Mouse (Mus musculus) adipose tissue, adult 10 weeks (tissue): ENCODE results near the gene Calr4. TPM values are rescaled to one million over a fixed set of nuclear protein-coding genes. Genes with fewer than 3 reads are reported as not detected.

Experiments used
- polyA plus RNA-seq: library from polyadenylated mRNA; stranded (reverse); fragments of 350-450 nt; fragmentation: Illumina TruSeq; extraction: RNeasy Lipid Tissue Mini Kit (QIAGEN cat#74804); gene quantifications from one replicate; pipeline ENCODE4 v1.2.3, GENCODE M21; 2014; ENCODE audit warnings: low read depth, low replicate concordance

The Calr4 gene
- 0.96 TPM for polyA plus RNA-seq

GRCm38 (mm10) chr4:109234185-109234584 is at the start of gene Calr4:
Gene Calr4 (plus strand): TSS chr4:109234485.

GRCm38 (mm10) chr4:109201582-109202424 is 32.5 kb upstream of the Calr4 start, which contains the start of gene Osbpl9:
Gene Osbpl9 (minus strand): TSS chr4:109202272.

GRCm38 (mm10) chr4:109279689-109280458 is 45.6 kb downstream of the Calr4 start, which contains the start of gene Eps15:
Gene Eps15 (plus strand): TSS chr4:109280268.

Other genes with a start within 250 kb of the Calr4 start
- gene Nrd1, start 233.8 kb upstream of the Calr4 start, polyA plus RNA-seq: 88.3 TPM
- gene Osbpl9, start 32.2 kb upstream of the Calr4 start, polyA plus RNA-seq: 78.9 TPM
- 37.9 TPM for gene Eps15, start 45.8 kb downstream of the Calr4 start, polyA plus RNA-seq
- gene Ttc39a, start 172.1 kb downstream of the Calr4 start, polyA plus RNA-seq: 17.5 TPM